Mouse (Mus musculus): ENCODE measurements around the gene Csad.

GRCm38 (mm10) chr15:102239851-102240250, 35.3 kb upstream of the Csad start:
- TF ChIP-seq CTCF (IDR thresholded peaks at IDR 0.05; ENCODE audit: extremely low read depth, insufficient read depth, low read length) (no peak), POLR2A (IDR thresholded peaks at IDR 0.05; ENCODE audit: extremely low read depth, insufficient read depth, low read length) (no peak)

All from cortical plate, adult 2 months (tissue).